Mouse (Mus musculus): ENCODE data around the gene Lrp8. TPM values are rescaled to one million over a fixed set of nuclear protein-coding genes. Genes with fewer than 3 reads are reported as not detected.
A peak's percentile ranks its signal among the peaks of the same experiment; 100 is the strongest.

Gene Lrp8
- 10 to 100 TPM; 79.9 to 98.4 (median 85.1) TPM for total RNA-seq (2022)

GRCm38 (mm10) chr4:107802185-107802449, at the start of gene Lrp8:
Gene Lrp8 (plus strand): TSS chr4:107802261.
- DNase-seq (ENCODE audit: low spot score in 2 of 2), result no peak

DNA sequence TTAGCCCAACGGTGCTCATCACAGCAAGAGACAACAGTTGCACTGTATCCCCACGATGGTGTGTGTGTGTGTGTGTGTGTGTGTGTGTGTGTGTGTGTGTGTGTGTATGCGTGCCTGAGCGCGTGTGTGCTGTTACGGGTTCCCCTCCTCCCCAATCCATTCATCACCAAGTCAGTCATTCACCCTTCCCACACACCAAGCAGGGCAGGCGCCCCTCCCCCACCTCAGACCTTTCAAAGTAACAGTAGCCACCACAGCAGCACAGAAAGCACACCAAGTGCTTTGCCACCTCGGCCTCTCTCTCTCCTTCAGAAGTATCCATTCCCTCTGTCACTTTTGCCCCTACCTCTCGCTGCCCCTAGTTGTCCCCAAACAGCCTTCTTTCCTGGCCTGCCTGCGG, 45.8 kb upstream of the Lrp8 start:
- no peak for DNase-seq (ENCODE audit: low spot score in 2 of 2)

GRCm38 (mm10) chr4:107757487-107758470, 44.3 kb upstream of the Lrp8 start:
- no peak for DNase-seq (ENCODE audit: low spot score in 2 of 2)

DNA sequence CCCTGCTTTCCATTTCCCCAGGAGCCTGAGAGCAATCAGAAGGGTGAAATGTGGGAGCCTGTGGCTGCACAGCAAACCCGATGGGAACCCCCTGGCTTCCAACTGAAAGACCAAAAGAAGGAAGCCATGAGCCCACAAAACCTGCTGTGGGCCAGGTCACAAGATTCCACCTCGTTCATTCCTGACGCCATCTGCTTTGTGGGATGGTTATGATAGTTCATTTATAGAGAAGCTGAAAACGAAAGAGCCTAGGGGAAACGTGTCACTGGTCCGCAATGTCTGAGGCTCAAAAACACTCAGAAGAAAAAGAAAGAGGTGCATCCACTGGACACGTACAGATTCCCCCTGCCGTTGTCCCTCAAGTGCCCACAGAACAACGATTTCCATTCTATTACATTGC, 43.1 kb upstream of the Lrp8 start:
- no peak for DNase-seq (ENCODE audit: low spot score in 2 of 2)

DNA sequence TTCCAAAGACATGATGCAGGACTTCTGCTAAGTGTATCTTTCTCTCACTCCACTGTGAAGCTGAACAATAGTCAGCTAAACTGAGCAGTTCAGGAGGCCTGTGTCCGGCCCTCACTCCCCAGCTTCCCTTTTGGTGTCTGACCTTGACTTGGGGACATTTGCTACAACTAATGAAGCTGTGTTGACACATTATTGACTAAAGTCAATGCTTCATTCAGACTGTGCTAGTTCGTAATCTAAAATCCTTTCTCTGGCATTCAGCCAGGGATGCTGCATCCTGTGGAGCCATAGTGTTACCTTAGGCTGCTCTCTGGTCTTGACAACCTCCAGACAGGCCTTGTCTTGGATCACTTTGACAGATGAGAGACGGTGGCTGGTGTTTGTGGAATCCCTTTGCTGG, 39.1 kb upstream of the Lrp8 start:
- DNase-seq (ENCODE audit: low spot score in 2 of 2), result no peak

DNA sequence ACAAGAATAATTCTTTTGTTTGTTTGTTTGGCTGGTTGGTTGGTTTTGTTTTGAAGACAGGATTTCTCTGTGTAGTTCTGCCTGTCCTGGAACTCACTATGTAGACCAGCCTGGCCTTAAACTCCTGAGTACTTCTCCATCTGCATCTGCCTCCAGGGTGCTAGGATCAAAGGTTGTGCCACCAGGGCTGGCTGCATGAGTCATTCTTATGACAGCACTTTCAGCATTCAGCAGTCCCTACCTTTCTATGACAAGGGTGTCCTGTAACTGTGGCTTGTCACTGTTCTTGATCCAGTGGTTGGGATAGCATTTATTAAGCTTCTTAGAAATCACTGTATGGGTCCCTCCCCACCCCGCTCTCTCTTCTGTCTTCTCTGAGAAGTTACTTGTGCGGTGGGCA, 38.5 kb upstream of the Lrp8 start:
- no peak for DNase-seq (ENCODE audit: low spot score in 2 of 2)

- no peak for DNase-seq (ENCODE audit: low spot score in 2 of 2)
Observed at GRCm38 (mm10) chr4:107765196-107765813, 36.8 kb upstream of the Lrp8 start.

DNA sequence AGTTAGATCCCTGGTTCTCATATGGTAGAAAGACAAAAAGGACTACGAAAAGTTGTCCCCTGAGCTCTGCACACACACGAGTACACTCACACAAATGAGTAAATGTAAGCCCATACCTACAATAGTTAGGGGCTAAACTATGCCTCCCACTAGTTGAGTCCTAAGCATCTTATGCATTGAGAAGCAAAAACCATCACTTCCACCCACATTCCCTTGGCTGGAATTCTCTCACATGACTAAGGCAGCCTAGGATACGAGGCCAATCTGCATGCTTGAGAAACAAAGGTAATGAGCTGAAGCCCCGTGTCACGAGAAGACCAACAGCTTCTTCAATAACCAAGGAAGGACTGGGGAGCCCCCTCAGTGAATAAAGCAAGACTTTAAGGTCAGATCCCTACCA, 35.9 kb upstream of the Lrp8 start:
- no peak for DNase-seq (ENCODE audit: low spot score in 2 of 2)

GRCm38 (mm10) chr4:107772122-107772825, 29.8 kb upstream of the Lrp8 start:
- DNase-seq (ENCODE audit: low spot score in 2 of 2), result no peak

GRCm38 (mm10) chr4:107774868-107775267, 27.2 kb upstream of the Lrp8 start:
- no peak for DNase-seq (ENCODE audit: low spot score in 2 of 2)

DNA sequence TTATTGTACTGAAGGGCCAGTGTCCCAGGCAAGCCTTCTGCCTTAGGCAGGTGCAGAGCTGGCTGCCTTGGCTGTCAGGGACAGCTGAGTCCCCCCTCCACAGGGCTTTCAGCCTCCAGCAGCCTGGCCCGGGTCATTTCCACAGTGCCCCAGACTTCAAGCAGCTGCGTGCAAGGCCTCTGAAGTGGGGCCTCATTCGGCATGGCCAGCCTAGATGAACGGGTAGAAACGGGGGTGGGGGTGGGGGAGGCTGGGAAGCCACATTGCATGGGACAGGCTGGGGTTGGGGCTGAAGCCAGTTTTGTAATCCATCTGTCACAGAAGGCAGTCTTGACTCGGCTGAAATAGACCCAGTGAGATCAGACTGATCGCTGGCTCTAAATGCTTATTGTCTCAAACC, 26.4 kb upstream of the Lrp8 start:
- DNase-seq (ENCODE audit: low spot score in 2 of 2), result no peak

GRCm38 (mm10) chr4:107776990-107777673, 24.9 kb upstream of the Lrp8 start:
- no peak for DNase-seq (ENCODE audit: low spot score in 2 of 2)

- no peak for DNase-seq (ENCODE audit: low spot score in 2 of 2)
Observed at GRCm38 (mm10) chr4:107783541-107783940, 18.5 kb upstream of the Lrp8 start.

GRCm38 (mm10) chr4:107788841-107789240, 13.2 kb upstream of the Lrp8 start:
- DNase-seq (ENCODE audit: low spot score in 2 of 2), result no peak

- DNase-seq (ENCODE audit: low spot score in 2 of 2), result no peak
Observed at GRCm38 (mm10) chr4:107800801-107801200, 1.3 kb upstream of the Lrp8 start.

GRCm38 (mm10) chr4:107801366-107802184, 486 bp upstream of the Lrp8 start:
- peak; percentile 71 to 74 for DNase-seq (ENCODE audit: low spot score in 2 of 2)

- DNase-seq (ENCODE audit: low spot score in 2 of 2), result no peak
Observed at GRCm38 (mm10) chr4:107802450-107803331, 630 bp downstream of the Lrp8 start.

DNA sequence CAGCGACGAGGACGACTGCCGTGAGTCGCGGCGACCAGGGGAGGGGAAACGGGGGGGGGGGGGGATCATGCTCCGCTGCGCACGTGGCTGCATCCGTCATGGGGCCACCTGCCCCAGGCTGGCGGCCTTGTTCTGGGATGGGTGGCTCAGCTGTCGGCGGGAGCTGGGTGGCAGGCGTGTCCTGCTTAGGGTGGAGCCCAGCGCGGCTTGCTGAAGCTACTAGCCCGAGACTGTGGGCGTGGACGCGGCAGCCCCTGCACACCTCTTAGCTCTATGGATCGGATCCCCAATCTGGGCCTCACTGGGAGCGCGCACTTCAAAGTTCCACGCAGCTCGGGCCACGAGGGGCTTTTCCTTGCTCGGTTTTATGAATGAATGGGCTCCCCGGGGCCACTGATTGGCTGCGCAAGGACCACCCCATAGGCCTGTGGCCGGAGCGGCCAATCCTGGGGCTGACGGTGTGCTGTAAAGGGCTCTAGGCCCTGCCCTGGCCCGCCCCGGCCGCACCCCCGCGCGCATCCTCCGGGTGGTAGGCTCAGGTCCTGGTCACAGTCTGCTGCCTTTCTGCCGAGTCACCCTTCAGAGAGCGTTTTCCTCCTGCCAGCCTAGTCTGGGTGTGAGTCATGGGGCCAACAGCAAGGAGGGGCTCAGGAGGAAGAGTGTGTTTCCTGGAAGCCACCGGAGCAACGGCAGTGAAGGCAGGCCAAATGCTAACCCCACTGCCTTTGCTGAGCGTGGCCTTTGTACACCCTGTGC, 1.5 kb downstream of the Lrp8 start:
- DNase-seq (ENCODE audit: low spot score in 2 of 2), result peak in 1 of 2 experiments; percentile 74

GRCm38 (mm10) chr4:107805491-107805890, 3.4 kb downstream of the Lrp8 start:
- no peak for DNase-seq (ENCODE audit: low spot score in 2 of 2)
